Mouse (Mus musculus): Measurements from ENCODE around the gene Wipf2. TPM values are rescaled to one million over a fixed set of nuclear protein-coding genes. Genes with fewer than 3 reads are reported as not detected.

The Wipf2 gene
- total and polyA plus RNA-seq, 3 experiments, result 4.0 to 9.6 (median 9.1) TPM

- Histone ChIP-seq H3K4me3 (peak overlapping the region; percentile 54), H3K27ac (peak overlapping the region; percentile 98), H3K27me3 (ENCODE audit: control insufficient read depth, insufficient read depth, low read length) (no peaks in the 10 kb centered on the region), H3K4me1 (ENCODE audit: control insufficient read depth, insufficient read depth, low read length) (peaks cover 46% of the 10 kb centered on the region), H3K9ac (ENCODE audit: low read depth, low read length) (peak overlapping the region; percentile 66), H3K36me3 (ENCODE audit: control insufficient read depth, insufficient read depth, low read length) (no peaks in the 10 kb centered on the region), H3K79me2 (replicated peaks; ENCODE audit: control insufficient read depth, insufficient read depth, low read length) (peaks cover 1% of the 10 kb centered on the region; the same call in 1 of the 2 replicates)
- intact Hi-C loops (cut with DNase I), result no loop called here
- peak; percentile 78 to 79 for DNase-seq
- TF ChIP-seq EP300 (IDR thresholded peaks at IDR 0.05; ENCODE audit: insufficient read depth, low read depth, low read length) (peak; percentile 41; the same call in 1 of the 2 replicates), POLR2A (IDR thresholded peaks at IDR 0.05; ENCODE audit: insufficient read depth, low read depth, low read length) (no peak; the same call in 1 of the 2 replicates)
- WGBS, result 2% methylated on average over 12 of the region's 12 CpGs
Observed at GRCm38 (mm10) chr11:98941341-98941825, 77.9 kb downstream of the Wipf2 start.

DNA sequence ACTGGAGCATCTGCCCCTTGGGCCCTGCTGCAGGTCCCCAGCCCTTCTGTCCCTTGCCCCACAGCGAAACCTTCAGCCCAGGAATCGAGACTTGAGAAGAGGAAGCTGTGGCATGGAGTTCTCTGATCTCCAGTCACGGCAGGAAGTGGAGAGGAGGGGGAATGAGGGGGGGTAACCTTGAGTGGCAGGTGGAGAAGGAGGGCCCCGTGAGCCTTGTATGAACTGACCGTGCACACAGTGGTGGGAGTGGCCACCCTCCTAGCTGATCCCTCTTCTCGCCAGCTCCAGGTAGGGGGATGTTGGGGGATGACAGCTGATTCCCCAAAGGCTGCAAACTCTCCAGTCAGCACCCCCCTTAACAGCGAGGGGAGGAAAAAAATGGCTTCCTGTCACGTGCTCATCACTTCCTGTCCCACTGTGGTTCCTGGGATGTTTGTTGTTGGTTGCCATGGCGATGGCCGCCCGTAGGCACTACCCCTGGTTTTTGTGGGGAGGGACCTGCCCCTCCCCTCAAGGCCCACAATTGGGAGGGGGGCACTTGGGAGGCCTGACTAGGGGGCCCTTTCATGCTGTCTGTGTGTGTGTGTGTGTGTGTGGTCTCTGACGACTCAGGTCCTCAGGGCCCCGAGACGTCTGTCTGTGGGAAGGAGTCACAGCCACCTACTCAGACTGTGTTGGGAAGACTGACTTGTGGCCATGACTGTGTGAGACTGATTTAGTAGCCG, 78.5 kb downstream of the Wipf2 start:
- peak; percentile 87 to 92 for DNase-seq
- peak; percentile 64 for TF ChIP-seq POLR2A (IDR thresholded peaks at IDR 0.05; ENCODE audit: insufficient read depth, low read depth, low read length)
- no peak for TF ChIP-seq CTCF (IDR thresholded peaks at IDR 0.05)
- TF ChIP-seq EP300 (IDR thresholded peaks at IDR 0.05; ENCODE audit: insufficient read depth, low read depth, low read length), result peak; percentile 78
- H3K4me3 ChIP-seq, result peak overlapping the region; percentile 54
- H3K27ac ChIP-seq, result peak overlapping the region; percentile 98
- H3K79me2 ChIP-seq (replicated peaks; ENCODE audit: control insufficient read depth, insufficient read depth, low read length), result peaks cover 2% of the 10 kb centered on the region; the same call in 1 of the 2 replicates
- H3K27me3 ChIP-seq (ENCODE audit: control insufficient read depth, insufficient read depth, low read length), result no peaks in the 10 kb centered on the region
- H3K36me3 ChIP-seq (ENCODE audit: control insufficient read depth, insufficient read depth, low read length), result no peaks in the 10 kb centered on the region
- H3K4me1 ChIP-seq (ENCODE audit: control insufficient read depth, insufficient read depth, low read length), result peaks cover 46% of the 10 kb centered on the region
- H3K9ac ChIP-seq (ENCODE audit: low read depth, low read length), result peak overlapping the region; percentile 66
- intact Hi-C loops (cut with DNase I), result no loop called here
- WGBS, result 3% methylated on average over 15 of the region's 15 CpGs

- intact Hi-C loops (cut with DNase I), result no loop called here
- WGBS, result 9% methylated on average over 3 of the region's 3 CpGs
Observed at GRCm38 (mm10) chr11:98942555-98942922, 79.1 kb downstream of the Wipf2 start.

DNA sequence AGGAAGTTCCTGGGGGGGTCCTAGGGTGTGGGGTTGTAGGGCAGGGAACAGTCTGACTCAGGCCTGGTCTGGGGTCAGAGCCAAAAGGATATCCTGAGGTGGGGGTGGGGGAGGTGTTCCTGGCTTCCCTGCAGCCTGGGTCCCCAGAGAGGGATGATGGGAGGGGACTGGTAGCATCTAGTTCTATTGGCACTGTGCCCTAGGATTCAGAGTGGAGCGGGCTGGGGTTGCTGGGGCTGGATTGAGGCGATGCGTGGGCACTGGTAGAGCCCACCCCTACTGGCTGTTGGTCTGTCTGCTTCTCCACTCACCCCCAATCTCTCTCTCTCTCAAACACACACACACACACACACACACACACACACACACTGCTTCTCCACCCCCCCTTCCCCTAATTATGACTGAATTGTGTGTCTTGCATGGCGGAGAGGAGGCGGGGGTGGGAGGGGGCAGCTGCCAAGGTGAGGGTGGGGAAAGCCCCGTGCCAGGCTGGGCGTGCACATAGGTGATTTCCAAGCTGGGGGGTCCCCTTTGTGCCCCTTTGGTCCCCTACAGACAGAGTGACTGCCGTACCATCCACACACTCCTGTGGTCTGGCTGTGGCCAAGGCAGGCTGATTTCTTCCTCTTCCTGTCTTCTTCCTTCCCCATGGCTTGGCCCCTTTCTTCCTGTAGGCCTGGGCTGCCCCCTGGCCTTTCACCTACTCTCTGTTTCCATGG, 79.6 kb downstream of the Wipf2 start:
- 21% methylated on average over 8 of the region's 8 CpGs for WGBS
- intact Hi-C loops (cut with DNase I), result loop anchor here (1.0 kb wide), 1 partner anchor 20 kb away; no protein-coding TSS in a partner anchor
- H3K4me3 ChIP-seq, result no peak overlapping the region

More at GRCm38 (mm10) chr11:98942555-98942922, 79.1 kb downstream of the Wipf2 start:
- peak overlapping the region; percentile 98 for H3K27ac ChIP-seq
- TF ChIP-seq EP300 (IDR thresholded peaks at IDR 0.05; ENCODE audit: insufficient read depth, low read depth, low read length) (no peak), POLR2A (IDR thresholded peaks at IDR 0.05; ENCODE audit: insufficient read depth, low read depth, low read length) (no peak), CTCF (IDR thresholded peaks at IDR 0.05) (no peak)
- no peaks in the 10 kb centered on the region for H3K27me3 ChIP-seq (ENCODE audit: control insufficient read depth, insufficient read depth, low read length)
- peak in 1 of 2 experiments; percentile 72 for DNase-seq
- H3K36me3 ChIP-seq (ENCODE audit: control insufficient read depth, insufficient read depth, low read length), result no peaks in the 10 kb centered on the region
- peak overlapping the region; percentile 7 for H3K9ac ChIP-seq (ENCODE audit: low read depth, low read length)
- H3K79me2 ChIP-seq (replicated peaks; ENCODE audit: control insufficient read depth, insufficient read depth, low read length), result peaks cover 3% of the 10 kb centered on the region; the same call in 1 of the 2 replicates
- peak overlapping the region; percentile 54 for H3K4me3 ChIP-seq
- peaks cover 46% of the 10 kb centered on the region for H3K4me1 ChIP-seq (ENCODE audit: control insufficient read depth, insufficient read depth, low read length)

DNA sequence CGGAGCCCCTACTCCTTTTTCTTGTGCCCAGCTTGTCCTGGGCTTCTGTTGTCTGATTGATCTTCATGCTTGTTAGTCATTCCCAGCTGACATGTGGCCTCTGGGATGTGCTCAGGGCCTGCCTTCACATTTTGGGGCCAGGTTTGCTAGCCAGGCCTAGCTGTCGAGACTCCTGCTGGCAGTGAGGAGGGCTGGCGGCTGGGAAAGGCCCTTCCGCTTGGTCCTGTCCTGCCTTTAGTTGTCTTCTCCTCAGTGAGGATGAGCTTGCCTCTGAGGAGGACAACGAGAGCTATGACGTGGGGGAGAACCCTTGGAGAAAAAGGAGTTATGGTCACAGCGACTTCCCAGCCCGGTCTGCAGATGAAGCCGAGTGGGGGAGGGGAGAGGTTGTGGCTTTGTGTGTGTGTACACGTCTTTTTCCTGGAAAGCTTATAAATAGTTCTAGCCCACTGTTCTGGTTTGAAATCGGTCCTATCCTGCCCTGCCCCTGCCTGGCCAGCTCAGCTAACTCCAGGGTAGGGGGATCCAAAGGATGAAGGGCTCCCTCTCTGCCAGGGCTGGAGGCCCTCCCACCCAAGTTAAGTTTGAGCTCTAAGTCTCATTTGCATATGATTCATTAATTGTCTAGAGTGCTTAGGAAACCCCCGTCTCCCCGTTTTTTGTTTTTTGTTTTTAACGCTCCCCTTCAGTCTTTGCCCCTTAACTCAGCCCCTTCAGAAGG, 80.5 kb downstream of the Wipf2 start:
- intact Hi-C loops (cut with DNase I), result loop anchor here (1.0 kb wide), 1 partner anchor 19 kb away; no protein-coding TSS in a partner anchor
- TF ChIP-seq EP300 (IDR thresholded peaks at IDR 0.05; ENCODE audit: insufficient read depth, low read depth, low read length), result no peak
- TF ChIP-seq CTCF (IDR thresholded peaks at IDR 0.05), result no peak
- no peak for TF ChIP-seq POLR2A (IDR thresholded peaks at IDR 0.05; ENCODE audit: insufficient read depth, low read depth, low read length)
- Histone ChIP-seq H3K36me3 (ENCODE audit: control insufficient read depth, insufficient read depth, low read length) (no peaks in the 10 kb centered on the region), H3K4me1 (ENCODE audit: control insufficient read depth, insufficient read depth, low read length) (peaks cover 45% of the 10 kb centered on the region), H3K79me2 (replicated peaks; ENCODE audit: control insufficient read depth, insufficient read depth, low read length) (peaks cover 3% of the 10 kb centered on the region; the same call in 1 of the 2 replicates), H3K9ac (ENCODE audit: low read depth, low read length) (no peak overlapping the region; the same call in 1 of the 2 replicates), H3K27me3 (ENCODE audit: control insufficient read depth, insufficient read depth, low read length) (no peaks in the 10 kb centered on the region), H3K4me3 (no peak overlapping the region), H3K27ac (peak overlapping the region; percentile 71)
- DNase-seq, result peak; percentile 50 to 61
- 29% methylated on average over 14 of the region's 14 CpGs for WGBS

More for the DNA sequence above, 79.6 kb downstream of the Wipf2 start:
- peaks cover 3% of the 10 kb centered on the region; the same call in 1 of the 2 replicates for H3K79me2 ChIP-seq (replicated peaks; ENCODE audit: control insufficient read depth, insufficient read depth, low read length)
- H3K4me1 ChIP-seq (ENCODE audit: control insufficient read depth, insufficient read depth, low read length), result peaks cover 46% of the 10 kb centered on the region
- H3K36me3 ChIP-seq (ENCODE audit: control insufficient read depth, insufficient read depth, low read length), result no peaks in the 10 kb centered on the region
- peak; percentile 75 to 83 for DNase-seq
- H3K9ac ChIP-seq (ENCODE audit: low read depth, low read length), result peak overlapping the region; percentile 10; the same call in 1 of the 2 replicates
- H3K27me3 ChIP-seq (ENCODE audit: control insufficient read depth, insufficient read depth, low read length), result no peaks in the 10 kb centered on the region
- TF ChIP-seq EP300 (IDR thresholded peaks at IDR 0.05; ENCODE audit: insufficient read depth, low read depth, low read length), result peak; percentile 94
- TF ChIP-seq CTCF (IDR thresholded peaks at IDR 0.05), result no peak
- H3K27ac ChIP-seq, result peak overlapping the region; percentile 98

Measured in heart, adult 2 months (tissue).